Mouse (Mus musculus) liver, embryonic 12.5 days (tissue): ENCODE results near the gene Nicn1. TPM values are rescaled to one million over a fixed set of nuclear protein-coding genes. Genes with fewer than 3 reads are reported as not detected.
"Not testable (repeated sequence)": the region's sequence is repeated elsewhere in the genome, so short reads cannot be mapped to it uniquely, and the experiment has no call there.

Experiments
- ATAC-seq: fragments of 200-750 bp; cut with Nextera tagmentation; 2 replicates; pipeline ENCODE4 v1.8.0; 2017; ENCODE audit warnings: moderate number of reproducible peaks, mild to moderate bottlenecking, moderate library complexity
- H3K27ac ChIP-seq: fragments of 300-500 bp; sonication (generic); 2 replicates; pipeline ENCODE4 v1.5.1; 2016; ENCODE audit warnings: mild to moderate bottlenecking
- H3K27me3 ChIP-seq: fragments of 300-500 bp; sonication (generic); replicated peaks from 2 replicates; pipeline ENCODE4 v1.6.1; 2016; ENCODE audit warnings: mild to moderate bottlenecking, moderate library complexity
- H3K36me3 ChIP-seq: fragments of 300-500 bp; sonication (generic); 2 replicates; pipeline ENCODE4 v1.6.1; 2016; ENCODE audit warnings: mild to moderate bottlenecking, moderate library complexity
- H3K4me1 ChIP-seq: fragments of 300-500 bp; sonication (generic); 2 replicates; pipeline ENCODE4 v1.6.1; 2016
- H3K4me2 ChIP-seq: fragments of 300-500 bp; sonication (generic); 2 replicates; pipeline ENCODE4 v1.6.1; 2016; ENCODE audit warnings: mild to moderate bottlenecking, moderate library complexity
- H3K4me3 ChIP-seq: fragments of 300-500 bp; sonication (generic); 2 replicates; pipeline ENCODE4 v1.5.1; 2016; ENCODE audit warnings: mild to moderate bottlenecking, moderate library complexity
- H3K9ac ChIP-seq: fragments of 300-500 bp; sonication (generic); 2 replicates; pipeline ENCODE4 v1.6.1; 2016; ENCODE audit warnings: mild to moderate bottlenecking, moderate library complexity
- H3K9me3 ChIP-seq: fragments of 300-500 bp; sonication (generic); replicated peaks from 2 replicates; pipeline ENCODE4 v1.6.1; 2016; ENCODE audit warnings: mild to moderate bottlenecking, moderate library complexity
- WGBS: fragments of 180-500 bp; shearing (Covaris S2); methylation state at CpG from one replicate; pipeline ENCODE4 v1.1.7; 2016; ENCODE audit not compliant: insufficient replicate concordance; 5-methylcytosine and 5-hydroxymethylcytosine counted together
- polyA plus RNA-seq: library from polyadenylated mRNA; unstranded; fragments of >200 nt; fragmentation: Nextera tagmentation; extraction: Ambion mirVana; gene quantifications from 2 replicates; pipeline ENCODE4 v1.2.1, GENCODE M21; 2016

Gene Nicn1
- polyA plus RNA-seq, 1 experiment from 2014 or later, result 7.9 TPM

GRCm38 (mm10) chr9:108307021-108307807 is 17.0 kb downstream of the Nicn1 start:
- WGBS, result 8% methylated on average over 12 of the region's 12 CpGs
- Histone ChIP-seq H3K9ac (peak overlapping the region; percentile 99), H3K9me3 (no peaks in the 10 kb centered on the region), H3K4me2 (peak overlapping the region; percentile 92), H3K4me1 (peaks cover 58% of the 10 kb centered on the region), H3K4me3 (peak overlapping the region; percentile 94), H3K27me3 (no peaks in the 10 kb centered on the region), H3K36me3 (peaks cover 43% of the 10 kb centered on the region), H3K27ac (peak overlapping the region; percentile 100)
- ATAC-seq, result no peak

- Histone ChIP-seq H3K9ac (peak overlapping the region; percentile 99), H3K4me2 (peak overlapping the region; percentile 92), H3K9me3 (no peaks in the 10 kb centered on the region), H3K27ac (peak overlapping the region; percentile 80), H3K27me3 (no peaks in the 10 kb centered on the region), H3K4me3 (peak overlapping the region; percentile 94), H3K36me3 (peaks cover 39% of the 10 kb centered on the region), H3K4me1 (peaks cover 60% of the 10 kb centered on the region)
- ATAC-seq, result no peak
- 35% methylated on average over 2 of the region's 2 CpGs for WGBS
Observed at GRCm38 (mm10) chr9:108308141-108308540, 17.9 kb downstream of the Nicn1 start.

GRCm38 (mm10) chr9:108317572-108317971 is 27.3 kb downstream of the Nicn1 start:
- Histone ChIP-seq H3K4me3 (no peak overlapping the region), H3K27ac (no peak overlapping the region), H3K9ac (no peak overlapping the region), H3K9me3 (no peaks in the 10 kb centered on the region), H3K27me3 (no peaks in the 10 kb centered on the region), H3K4me1 (peaks cover 32% of the 10 kb centered on the region), H3K36me3 (peaks cover 89% of the 10 kb centered on the region), H3K4me2 (no peak overlapping the region)
- WGBS, result 92% methylated on average over 3 of the region's 3 CpGs
- no peak for ATAC-seq

GRCm38 (mm10) chr9:108318462-108318861 is 28.2 kb downstream of the Nicn1 start:
- Histone ChIP-seq H3K36me3 (peaks cover 87% of the 10 kb centered on the region), H3K4me2 (no peak overlapping the region), H3K4me1 (peaks cover 31% of the 10 kb centered on the region), H3K9ac (no peak overlapping the region), H3K27ac (no peak overlapping the region), H3K27me3 (no peaks in the 10 kb centered on the region), H3K9me3 (no peaks in the 10 kb centered on the region), H3K4me3 (no peak overlapping the region)
- no peak for ATAC-seq
- 83% methylated on average over 2 of the region's 2 CpGs for WGBS

GRCm38 (mm10) chr9:108322054-108322453 is 31.8 kb downstream of the Nicn1 start:
- 82% methylated on average over 7 of the region's 7 CpGs for WGBS

GRCm38 (mm10) chr9:108324784-108325183 is 34.6 kb downstream of the Nicn1 start:
- Histone ChIP-seq H3K4me2 (no peak overlapping the region), H3K27ac (no peak overlapping the region), H3K36me3 (peaks cover 87% of the 10 kb centered on the region), H3K4me3 (no peak overlapping the region), H3K9me3 (no peaks in the 10 kb centered on the region), H3K9ac (no peak overlapping the region), H3K4me1 (peaks cover 41% of the 10 kb centered on the region), H3K27me3 (no peaks in the 10 kb centered on the region)
- WGBS, result 91% methylated on average over 1 of the region's 1 CpGs
- no peak for ATAC-seq

More at GRCm38 (mm10) chr9:108322054-108322453, 31.8 kb downstream of the Nicn1 start:
- not testable (repeated sequence) for ATAC-seq, H3K4me2 ChIP-seq, H3K9ac ChIP-seq, H3K27ac ChIP-seq, H3K27me3 ChIP-seq, H3K4me3 ChIP-seq, H3K9me3 ChIP-seq
- Histone ChIP-seq H3K4me1 (peaks cover 48% of the 10 kb centered on the region), H3K36me3 (peaks cover 81% of the 10 kb centered on the region)

GRCm38 (mm10) chr9:108325811-108326210 is 35.6 kb downstream of the Nicn1 start:
- no peaks in the 10 kb centered on the region for H3K27me3 ChIP-seq
- 97% methylated on average over 2 of the region's 2 CpGs for WGBS
- peaks cover 38% of the 10 kb centered on the region for H3K4me1 ChIP-seq
- H3K4me2 ChIP-seq, result no peak overlapping the region
- H3K36me3 ChIP-seq, result peaks cover 87% of the 10 kb centered on the region
- ATAC-seq, result no peak
- H3K27ac ChIP-seq, result no peak overlapping the region
- H3K9ac ChIP-seq, result no peak overlapping the region
- no peak overlapping the region for H3K4me3 ChIP-seq
- no peaks in the 10 kb centered on the region for H3K9me3 ChIP-seq

GRCm38 (mm10) chr9:108337848-108338550 is 47.8 kb downstream of the Nicn1 start:
- peak overlapping the region; percentile 100 for H3K27ac ChIP-seq
- peak overlapping the region; percentile 71 for H3K4me2 ChIP-seq
- H3K9ac ChIP-seq, result peak overlapping the region; percentile 98
- H3K9me3 ChIP-seq, result no peaks in the 10 kb centered on the region
- WGBS, result 51% methylated on average over 10 of the region's 10 CpGs
- no peak for ATAC-seq
- peak overlapping the region; percentile 86 for H3K4me3 ChIP-seq
- peaks cover 78% of the 10 kb centered on the region for H3K36me3 ChIP-seq
- H3K27me3 ChIP-seq, result no peaks in the 10 kb centered on the region
- H3K4me1 ChIP-seq, result peaks cover 45% of the 10 kb centered on the region

GRCm38 (mm10) chr9:108338551-108338885 is 48.3 kb downstream of the Nicn1 start:
- 18% methylated on average over 6 of the region's 6 CpGs for WGBS

GRCm38 (mm10) chr9:108338886-108339781 is 48.9 kb downstream of the Nicn1 start, which contains the start of gene Gpx1:
TSS of gene Gpx1 (plus strand) at chr9:108338903.
- Histone ChIP-seq H3K9me3 (no peaks in the 10 kb centered on the region), H3K36me3 (peaks cover 66% of the 10 kb centered on the region), H3K27ac (peak within 1 kb of the TSS; percentile 100), H3K4me3 (peak within 1 kb of the TSS; percentile 86), H3K27me3 (no peaks in the 10 kb centered on the region), H3K4me2 (peak within 1 kb of the TSS; percentile 71), H3K9ac (peak within 1 kb of the TSS; percentile 98), H3K4me1 (peaks cover 57% of the 10 kb centered on the region)
- WGBS, result under 1% methylated on average over 49 of the region's 49 CpGs
- ATAC-seq, result peak; percentile 93

More at GRCm38 (mm10) chr9:108338551-108338885, 48.3 kb downstream of the Nicn1 start:
- Histone ChIP-seq H3K27me3 (no peaks in the 10 kb centered on the region), H3K9me3 (no peaks in the 10 kb centered on the region), H3K9ac (peak overlapping the region; percentile 98), H3K4me1 (peaks cover 50% of the 10 kb centered on the region), H3K4me2 (peak overlapping the region; percentile 71), H3K36me3 (peaks cover 73% of the 10 kb centered on the region), H3K4me3 (peak overlapping the region; percentile 86), H3K27ac (peak overlapping the region; percentile 100)
- no peak for ATAC-seq

GRCm38 (mm10) chr9:108339886-108340257 is 49.6 kb downstream of the Nicn1 start:
- peak overlapping the region; percentile 98 for H3K9ac ChIP-seq
- no peaks in the 10 kb centered on the region for H3K9me3 ChIP-seq
- H3K4me3 ChIP-seq, result peak overlapping the region; percentile 86
- H3K27ac ChIP-seq, result peak overlapping the region; percentile 100
- no peak for ATAC-seq
- H3K27me3 ChIP-seq, result no peaks in the 10 kb centered on the region
- 2% methylated on average over 20 of the region's 20 CpGs for WGBS
- peaks cover 64% of the 10 kb centered on the region for H3K4me1 ChIP-seq
- peaks cover 59% of the 10 kb centered on the region for H3K36me3 ChIP-seq
- peak overlapping the region; percentile 71 for H3K4me2 ChIP-seq
